Mouse (Mus musculus): Measurements from ENCODE around the gene Fam110a.

DNA sequence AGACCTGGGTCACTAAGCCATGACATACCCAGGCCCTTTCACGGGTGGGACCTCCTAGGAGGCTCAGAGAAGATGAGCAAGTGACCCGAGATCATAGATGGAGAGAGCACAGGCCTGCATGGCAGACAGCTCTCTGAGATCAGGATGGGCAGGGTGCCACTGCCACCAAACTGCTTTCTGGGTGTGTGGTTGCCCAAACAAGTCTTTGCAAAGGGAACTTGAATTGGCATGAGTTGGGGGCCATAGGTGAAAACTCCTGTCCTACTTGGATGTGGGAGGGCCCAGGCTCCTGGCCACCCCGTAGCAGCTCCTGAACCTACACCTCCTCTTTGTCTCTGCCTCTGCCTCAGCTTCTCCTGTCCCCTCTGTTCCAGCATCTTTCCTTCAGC lies 20.3 kb upstream of the Fam110a start:
- no peak for TF ChIP-seq POLR2A (IDR thresholded peaks at IDR 0.05; ENCODE audit: low read depth, low read length)
- TF ChIP-seq CTCF (conservative IDR thresholded peaks at IDR 0.05; ENCODE audit: insufficient read depth, insufficient read length, low read depth, low read length), result no peak
